In the genomic region with DNA sequence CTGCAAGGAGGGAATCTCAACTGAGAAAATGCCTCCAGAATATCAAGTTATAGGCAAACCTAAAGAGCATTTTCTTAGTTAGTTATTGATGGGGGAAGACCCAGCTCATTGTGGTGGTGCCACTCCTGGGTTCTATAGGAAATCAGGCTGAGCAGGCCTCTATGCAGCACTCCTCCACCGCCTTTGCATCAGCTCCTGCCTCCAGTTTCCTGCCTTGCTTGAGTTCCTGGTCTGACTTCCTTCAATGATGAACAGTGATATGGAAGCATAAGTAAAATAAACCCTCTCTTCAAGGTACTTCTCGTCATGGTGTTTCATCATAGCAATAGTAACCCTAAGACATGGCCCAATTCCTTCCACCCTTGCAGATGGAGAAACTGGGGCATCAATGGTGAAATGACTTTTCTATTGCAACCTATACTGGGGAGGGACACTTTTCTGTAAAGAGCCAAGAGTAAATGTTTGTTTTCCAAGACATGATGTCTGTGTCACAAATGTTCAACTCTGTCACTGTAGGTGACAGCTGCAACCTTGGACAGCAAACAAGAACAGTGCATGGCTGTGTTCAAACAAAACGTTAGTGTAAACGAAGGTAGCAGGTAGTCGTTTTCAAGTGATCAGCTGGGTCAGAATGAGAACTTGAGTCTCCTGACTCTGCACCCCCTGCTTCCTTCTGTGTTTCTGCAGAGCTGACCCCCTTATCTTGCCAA, we compare ENCODE assay signal across 14 mouse cellular contexts. TPM values are rescaled to one million over a fixed set of nuclear protein-coding genes. Genes with fewer than 3 reads are reported as not detected.
DNase-seq lines count a peak whose midpoint lies in the region; ATAC-seq and TF ChIP-seq lines count a peak whose summit lies in the region.
"Had no signal": no experiment of that assay in that cellular context is flagged by ENCODE, and none has a peak within 500 bp of the region (broad histone marks: within the 10 kb centered on the region; RNA-seq: fewer than 3 reads in every experiment).

No protein-coding gene starts in this region.

- H3K36me3 ChIP-seq in kidney, embryonic 16.5 days (ENCODE audit: insufficient read depth, low read length) = no peaks in the 10 kb centered on the region
- no peaks in the 10 kb centered on the region for H3K36me3 ChIP-seq in kidney, embryonic 15.5 days
- H3K36me3 ChIP-seq in liver, postnatal 0 days (replicated peaks; ENCODE audit: insufficient read depth, low read length) = no peaks in the 10 kb centered on the region
- H3K36me3 ChIP-seq in thymus, adult 2 months (ENCODE audit: control insufficient read depth, insufficient read depth, low read length) = no peaks in the 10 kb centered on the region
- H3K36me3 ChIP-seq: embryonic facial prominence, embryonic 15.5 days; forebrain, embryonic 10.5 days; heart, embryonic 15.5 days; hindbrain, embryonic 10.5 days had no signal

- TF ChIP-seq POLR2A in thymus, adult 2 months (IDR thresholded peaks at IDR 0.05; ENCODE audit: control insufficient read depth, extremely low read depth, insufficient read depth, low read length, poor library complexity) = no peak

- peak; percentile 35; the same call in 1 of the 2 replicates for TF ChIP-seq EP300 in liver, postnatal 0 days (IDR thresholded peaks at IDR 0.05; ENCODE audit: low read depth)

- no peaks in the 10 kb centered on the region for H3K9me3 ChIP-seq in kidney, embryonic 16.5 days (ENCODE audit: low read length)
- H3K9me3 ChIP-seq in kidney, embryonic 15.5 days (replicated peaks) = no peaks in the 10 kb centered on the region
- H3K9me3 ChIP-seq in liver, postnatal 0 days (ENCODE audit: low read length) = no peaks in the 10 kb centered on the region
- H3K9me3 ChIP-seq: embryonic facial prominence, embryonic 15.5 days; forebrain, embryonic 10.5 days; heart, embryonic 15.5 days; hindbrain, embryonic 10.5 days had no signal

- no peak for DNase-seq in liver, postnatal 0 days
- DNase-seq in liver = no peak
- peak; percentile 0 for DNase-seq in thymus, adult 2 months
- no peak for DNase-seq in thymus, postnatal 14 days
- no peak for DNase-seq in natural killer cell, adult 2 months (ENCODE audit: low spot score in 2 of 2)

- no peak overlapping the region for H3K4me2 ChIP-seq in kidney, embryonic 16.5 days (replicated peaks; ENCODE audit: low read depth, low read length)
- H3K4me2 ChIP-seq in kidney, embryonic 15.5 days = no peak overlapping the region
- no peak overlapping the region for H3K4me2 ChIP-seq in liver, postnatal 0 days (ENCODE audit: low read depth, low read length)
- H3K4me2 ChIP-seq: embryonic facial prominence, embryonic 15.5 days; heart, embryonic 11.5 days; heart, embryonic 15.5 days had no signal

- no peak for TF ChIP-seq CTCF in liver, postnatal 0 days (IDR thresholded peaks at IDR 0.05; ENCODE audit: low read depth)
- TF ChIP-seq CTCF in thymus, adult 2 months (IDR thresholded peaks at IDR 0.05; ENCODE audit: borderline replicate concordance, control insufficient read depth, extremely low read depth, insufficient read depth, low read length, poor library complexity) = no peak

- H3K9ac ChIP-seq in kidney, embryonic 16.5 days (replicated peaks; ENCODE audit: low read length) = no peak overlapping the region
- H3K9ac ChIP-seq in kidney, embryonic 15.5 days = no peak overlapping the region
- no peak overlapping the region for H3K9ac ChIP-seq in liver, postnatal 0 days (replicated peaks)
- H3K9ac ChIP-seq: embryonic facial prominence, embryonic 15.5 days; heart, embryonic 15.5 days had no signal

- no peaks in the 10 kb centered on the region for H3K27me3 ChIP-seq in kidney, embryonic 16.5 days (ENCODE audit: insufficient read depth, low read length)
- H3K27me3 ChIP-seq in kidney, embryonic 15.5 days = no peaks in the 10 kb centered on the region
- no peaks in the 10 kb centered on the region for H3K27me3 ChIP-seq in liver, postnatal 0 days (ENCODE audit: insufficient read depth, low read length)
- no peaks in the 10 kb centered on the region for H3K27me3 ChIP-seq in thymus, adult 2 months (ENCODE audit: control insufficient read depth, insufficient read depth, low read length)
- H3K27me3 ChIP-seq: embryonic facial prominence, embryonic 15.5 days; heart, embryonic 15.5 days had no signal

- 85% methylated on average over 5 of the region's 5 CpGs for WGBS in kidney, embryonic 16.5 days
- WGBS in kidney, embryonic 15.5 days = 81% methylated on average over 5 of the region's 5 CpGs
- 59% methylated on average over 5 of the region's 5 CpGs for WGBS in liver, postnatal 0 days (ENCODE audit: insufficient replicate concordance)
- WGBS in thymus, adult 2 months = 95% methylated on average over 5 of the region's 5 CpGs

- H3K4me1 ChIP-seq in kidney, embryonic 16.5 days (ENCODE audit: insufficient read depth, low read length) = no peaks in the 10 kb centered on the region
- no peaks in the 10 kb centered on the region for H3K4me1 ChIP-seq in kidney, embryonic 15.5 days
- H3K4me1 ChIP-seq in liver, postnatal 0 days (ENCODE audit: insufficient read depth) = peaks cover 12% of the 10 kb centered on the region
- H3K4me1 ChIP-seq in thymus, adult 2 months (replicated peaks; ENCODE audit: control insufficient read depth, insufficient read depth, low read length) = peaks cover 5% of the 10 kb centered on the region
- H3K4me1 ChIP-seq: embryonic facial prominence, embryonic 15.5 days; forebrain, embryonic 10.5 days; heart, embryonic 15.5 days had no signal

- ATAC-seq in kidney, embryonic 16.5 days (ENCODE audit: low FRiP score, low TSS enrichment) = 0 out of 2 replicates have a peak, but pooled peaks have one; percentile 9
- no peak for ATAC-seq in kidney, embryonic 15.5 days (replicated peaks; ENCODE audit: low FRiP score)
- peak; percentile 71 for ATAC-seq in liver, postnatal 0 days

- no peak overlapping the region for H3K27ac ChIP-seq in kidney, embryonic 16.5 days (ENCODE audit: low read length)
- no peak overlapping the region for H3K27ac ChIP-seq in kidney, embryonic 15.5 days
- H3K27ac ChIP-seq in liver, postnatal 0 days (ENCODE audit: low read depth) = peak overlapping the region; percentile 46
- H3K27ac ChIP-seq in thymus, adult 2 months (ENCODE audit: control insufficient read depth, insufficient read depth, low read length) = no peak overlapping the region
- H3K27ac ChIP-seq: embryonic facial prominence, embryonic 15.5 days; forebrain, embryonic 10.5 days; heart, adult 2 months; heart, embryonic 15.5 days; hindbrain, embryonic 10.5 days had no signal

- no peak overlapping the region for H3K4me3 ChIP-seq in kidney, embryonic 16.5 days (ENCODE audit: low read length)
- no peak overlapping the region for H3K4me3 ChIP-seq in kidney, embryonic 15.5 days (replicated peaks)
- no peak overlapping the region for H3K4me3 ChIP-seq in liver, postnatal 0 days (ENCODE audit: low read depth, low read length)
- H3K4me3 ChIP-seq in thymus, adult 2 months (ENCODE audit: control insufficient read depth, insufficient read depth, low read length) = no peak overlapping the region
- H3K4me3 ChIP-seq: embryonic facial prominence, embryonic 15.5 days; erythroblast, embryonic 14.5 days; forebrain, embryonic 10.5 days; heart, adult 2 months; heart, embryonic 15.5 days; hindbrain, embryonic 10.5 days had no signal

RNA-seq across cellular contexts. Expression of gene Stard5, which starts 36.3 kb away (rescaled TPM):
- 30.9 and 31.7 TPM in 2 replicates for polyA plus RNA-seq in kidney, embryonic 16.5 days (2015; fragmentation: Nextera tagmentation; extraction: Ambion mirVana)
- 24.3 and 27.0 TPM in 2 replicates for polyA plus RNA-seq in kidney, embryonic 15.5 days (2015; fragmentation: Nextera tagmentation; extraction: Ambion mirVana)
- polyA plus RNA-seq in liver, postnatal 0 days (2015; fragmentation: Nextera tagmentation; extraction: Ambion mirVana) = 61.4 and 63.2 TPM in 2 replicates
- 15.8 and 17.8 TPM in 2 replicates for polyA plus RNA-seq in thymus, adult 2 months (2012; rRNA removed)
